Mouse (Mus musculus) v-Abl transformed pro-B cells (cell line): ENCODE results near the gene Tshz2.

Experiments
- in situ Hi-C, 2 experiments: fragments of 400-800 bp; cut with MboI; formaldehyde crosslinking; loops; one replicate each; pipeline ENCODE4 v1.15.1; 2025; ENCODE audit not compliant: unreplicated experiment in 2 of 2

The Tshz2 gene

GRCm38 (mm10) chr2:170116704-170117281 is 484.0 kb downstream of the Tshz2 start:
- in situ Hi-C loops: loop anchor here (5.0 kb wide), 3 partner anchors 91 to 231 kb away; no protein-coding TSS in a partner anchor

- in situ Hi-C loops: loop anchor here in 1 of 2 experiments (10.0 kb wide), 1 partner anchor 194 kb away; no protein-coding TSS in a partner anchor
These were observed 487.6 kb downstream of the Tshz2 start for GRCm38 (mm10) chr2:170120139-170121027.
